Mouse (Mus musculus): ENCODE results near the gene Dnase2b. TPM values are rescaled to one million over a fixed set of nuclear protein-coding genes. Genes with fewer than 3 reads are reported as not detected.

Gene Dnase2b
- polyA plus RNA-seq (2014; fragmentation: Nextera tagmentation; extraction: Ambion mirVana): not detected in 2 replicates

- Histone ChIP-seq H3K36me3 (ENCODE audit: control insufficient read depth, insufficient read depth, low read length) (no peaks in the 10 kb centered on the region), H3K4me3 (ENCODE audit: low read depth, low read length) (no peak within 1 kb of the TSS), H3K9ac (replicated peaks; ENCODE audit: low read depth, low read length) (no peak within 1 kb of the TSS), H3K4me1 (ENCODE audit: control insufficient read depth, insufficient read depth, low read length) (no peaks in the 10 kb centered on the region), H3K9me3 (ENCODE audit: control insufficient read depth, low read length) (no peaks in the 10 kb centered on the region), H3K27me3 (ENCODE audit: control insufficient read depth, insufficient read depth, low read length) (no peaks in the 10 kb centered on the region), H3K27ac (ENCODE audit: low read depth, low read length) (no peak within 1 kb of the TSS), H3K4me2 (ENCODE audit: low read depth, low read length) (no peak within 1 kb of the TSS)
- no peak for ATAC-seq (ENCODE audit: low read depth)
- 95% methylated on average over 4 of the region's 4 CpGs for WGBS
Measured at GRCm38 (mm10) chr3:146615496-146615895, at the start of gene Dnase2b. Gene Dnase2b, minus strand, starts transcription at chr3:146615596.

DNA sequence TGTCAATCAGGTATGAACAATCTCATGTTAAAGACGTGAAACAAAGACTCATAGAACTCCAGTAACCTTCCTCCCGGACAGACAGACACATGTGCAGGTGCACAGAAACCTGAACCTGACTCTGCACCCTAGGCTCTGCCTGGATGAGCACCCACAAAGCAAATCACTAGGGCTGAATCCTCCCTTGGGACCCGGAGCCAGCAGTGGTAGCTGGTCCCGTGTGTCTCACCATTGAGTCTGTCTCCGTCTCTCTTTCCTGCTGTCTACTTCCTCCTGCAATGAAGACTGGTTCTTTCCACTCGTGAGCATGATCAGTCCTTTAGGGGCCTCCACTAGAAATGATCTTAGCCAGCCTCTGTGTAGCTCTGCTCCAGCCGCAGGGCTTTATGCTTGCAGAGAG lies 46.5 kb upstream of the Dnase2b start:
- no peak overlapping the region for H3K27ac ChIP-seq (ENCODE audit: low read depth, low read length)
- H3K9me3 ChIP-seq (ENCODE audit: control insufficient read depth, low read length): no peaks in the 10 kb centered on the region
- no peak overlapping the region for H3K4me3 ChIP-seq (ENCODE audit: low read depth, low read length)
- no peaks in the 10 kb centered on the region for H3K4me1 ChIP-seq (ENCODE audit: control insufficient read depth, insufficient read depth, low read length)
- no peak overlapping the region for H3K4me2 ChIP-seq (ENCODE audit: low read depth, low read length)
- H3K9ac ChIP-seq (replicated peaks; ENCODE audit: low read depth, low read length): no peak overlapping the region
- 83% methylated on average over 7 of the region's 7 CpGs for WGBS
- ATAC-seq (ENCODE audit: low read depth): no peak
- H3K36me3 ChIP-seq (ENCODE audit: control insufficient read depth, insufficient read depth, low read length): no peaks in the 10 kb centered on the region
- no peaks in the 10 kb centered on the region for H3K27me3 ChIP-seq (ENCODE audit: control insufficient read depth, insufficient read depth, low read length)

GRCm38 (mm10) chr3:146661001-146661400 lies 45.6 kb upstream of the Dnase2b start:
- no peaks in the 10 kb centered on the region for H3K36me3 ChIP-seq (ENCODE audit: control insufficient read depth, insufficient read depth, low read length)
- H3K4me1 ChIP-seq (ENCODE audit: control insufficient read depth, insufficient read depth, low read length): no peaks in the 10 kb centered on the region
- H3K4me2 ChIP-seq (ENCODE audit: low read depth, low read length): no peak overlapping the region
- H3K27ac ChIP-seq (ENCODE audit: low read depth, low read length): no peak overlapping the region
- ATAC-seq (ENCODE audit: low read depth): no peak
- H3K4me3 ChIP-seq (ENCODE audit: low read depth, low read length): no peak overlapping the region
- no peaks in the 10 kb centered on the region for H3K27me3 ChIP-seq (ENCODE audit: control insufficient read depth, insufficient read depth, low read length)
- WGBS: 76% methylated on average over 6 of the region's 6 CpGs
- H3K9me3 ChIP-seq (ENCODE audit: control insufficient read depth, low read length): no peaks in the 10 kb centered on the region
- no peak overlapping the region for H3K9ac ChIP-seq (replicated peaks; ENCODE audit: low read depth, low read length)

DNA sequence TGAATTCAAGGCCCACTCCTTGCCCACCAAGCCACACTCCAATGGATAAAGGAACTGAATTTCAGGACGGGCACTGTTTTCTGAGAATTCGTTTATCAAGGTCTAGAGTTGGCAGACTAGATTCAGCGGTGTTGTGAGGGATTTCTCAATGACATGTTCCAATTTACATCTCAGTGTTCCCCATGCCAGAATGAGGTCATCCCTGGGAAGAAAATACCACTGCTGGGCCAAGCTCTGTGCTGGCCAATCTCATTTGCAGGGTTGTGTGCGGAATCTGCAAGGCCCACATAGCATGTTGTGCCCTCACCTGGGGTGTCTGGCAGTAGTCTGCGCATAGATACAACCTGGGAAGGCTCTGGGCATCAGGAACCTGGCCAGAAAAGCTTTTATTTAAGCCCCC lies 43.9 kb upstream of the Dnase2b start:
- ATAC-seq (ENCODE audit: low read depth): no peak
- Histone ChIP-seq H3K27ac (ENCODE audit: low read depth, low read length) (no peak overlapping the region), H3K27me3 (ENCODE audit: control insufficient read depth, insufficient read depth, low read length) (no peaks in the 10 kb centered on the region), H3K9me3 (ENCODE audit: control insufficient read depth, low read length) (no peaks in the 10 kb centered on the region), H3K4me1 (ENCODE audit: control insufficient read depth, insufficient read depth, low read length) (no peaks in the 10 kb centered on the region), H3K9ac (replicated peaks; ENCODE audit: low read depth, low read length) (no peak overlapping the region), H3K36me3 (ENCODE audit: control insufficient read depth, insufficient read depth, low read length) (no peaks in the 10 kb centered on the region), H3K4me2 (ENCODE audit: low read depth, low read length) (no peak overlapping the region), H3K4me3 (ENCODE audit: low read depth, low read length) (no peak overlapping the region)
- 91% methylated on average over 5 of the region's 5 CpGs for WGBS

DNA sequence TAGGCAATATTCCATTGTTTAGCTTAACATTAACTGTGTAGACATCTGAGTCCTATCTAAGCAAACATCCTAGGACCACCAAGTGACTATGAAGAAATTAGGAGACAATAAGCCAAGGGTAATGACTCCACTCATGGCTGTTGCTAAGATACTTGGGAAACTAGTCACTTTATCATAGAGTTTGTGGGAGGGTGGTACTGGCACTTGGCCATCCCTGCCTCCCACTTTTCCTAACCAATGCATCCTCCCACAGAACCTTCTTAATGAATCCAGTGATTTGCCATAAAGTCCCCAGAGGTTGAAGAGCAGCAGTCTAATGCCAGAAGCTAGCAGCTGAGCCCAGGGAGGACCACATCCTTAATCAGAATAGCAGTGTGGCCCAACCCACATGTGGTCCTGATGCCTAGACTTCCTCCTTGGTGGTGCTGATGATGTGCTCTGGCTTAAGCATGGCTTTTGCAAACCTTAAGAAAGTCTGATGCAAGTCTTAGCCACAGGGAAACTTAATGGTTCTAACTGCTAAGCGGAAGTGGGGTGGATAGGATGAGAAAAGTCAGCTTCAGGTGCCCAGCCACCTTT lies 42.8 kb upstream of the Dnase2b start:
- ATAC-seq (ENCODE audit: low read depth): no peak
- H3K36me3 ChIP-seq (ENCODE audit: control insufficient read depth, insufficient read depth, low read length): no peaks in the 10 kb centered on the region
- H3K9ac ChIP-seq (replicated peaks; ENCODE audit: low read depth, low read length): no peak overlapping the region
- H3K4me2 ChIP-seq (ENCODE audit: low read depth, low read length): no peak overlapping the region
- H3K4me3 ChIP-seq (ENCODE audit: low read depth, low read length): no peak overlapping the region
- no peaks in the 10 kb centered on the region for H3K4me1 ChIP-seq (ENCODE audit: control insufficient read depth, insufficient read depth, low read length)
- H3K27ac ChIP-seq (ENCODE audit: low read depth, low read length): no peak overlapping the region
- 96% methylated on average over 1 of the region's 1 CpGs for WGBS
- no peaks in the 10 kb centered on the region for H3K9me3 ChIP-seq (ENCODE audit: control insufficient read depth, low read length)
- no peaks in the 10 kb centered on the region for H3K27me3 ChIP-seq (ENCODE audit: control insufficient read depth, insufficient read depth, low read length)

GRCm38 (mm10) chr3:146657433-146657832 lies 42.0 kb upstream of the Dnase2b start:
- H3K9ac ChIP-seq (replicated peaks; ENCODE audit: low read depth, low read length): no peak overlapping the region
- no peaks in the 10 kb centered on the region for H3K4me1 ChIP-seq (ENCODE audit: control insufficient read depth, insufficient read depth, low read length)
- H3K4me3 ChIP-seq (ENCODE audit: low read depth, low read length): no peak overlapping the region
- WGBS: 92% methylated on average over 5 of the region's 5 CpGs
- no peaks in the 10 kb centered on the region for H3K36me3 ChIP-seq (ENCODE audit: control insufficient read depth, insufficient read depth, low read length)
- H3K9me3 ChIP-seq (ENCODE audit: control insufficient read depth, low read length): no peaks in the 10 kb centered on the region
- ATAC-seq (ENCODE audit: low read depth): no peak
- H3K4me2 ChIP-seq (ENCODE audit: low read depth, low read length): no peak overlapping the region
- H3K27ac ChIP-seq (ENCODE audit: low read depth, low read length): no peak overlapping the region
- H3K27me3 ChIP-seq (ENCODE audit: control insufficient read depth, insufficient read depth, low read length): no peaks in the 10 kb centered on the region

GRCm38 (mm10) chr3:146655111-146655577 lies 39.7 kb upstream of the Dnase2b start:
- H3K4me1 ChIP-seq (ENCODE audit: control insufficient read depth, insufficient read depth, low read length): no peaks in the 10 kb centered on the region
- no peak for ATAC-seq (ENCODE audit: low read depth)
- WGBS: 70% methylated on average over 2 of the region's 2 CpGs

GRCm38 (mm10) chr3:146653692-146654091 lies 38.3 kb upstream of the Dnase2b start:
- Histone ChIP-seq H3K27ac (ENCODE audit: low read depth, low read length) (no peak overlapping the region), H3K36me3 (ENCODE audit: control insufficient read depth, insufficient read depth, low read length) (no peaks in the 10 kb centered on the region), H3K4me1 (ENCODE audit: control insufficient read depth, insufficient read depth, low read length) (no peaks in the 10 kb centered on the region), H3K9ac (replicated peaks; ENCODE audit: low read depth, low read length) (no peak overlapping the region), H3K4me2 (ENCODE audit: low read depth, low read length) (no peak overlapping the region), H3K9me3 (ENCODE audit: control insufficient read depth, low read length) (no peaks in the 10 kb centered on the region), H3K4me3 (ENCODE audit: low read depth, low read length) (no peak overlapping the region), H3K27me3 (ENCODE audit: control insufficient read depth, insufficient read depth, low read length) (no peaks in the 10 kb centered on the region)
- ATAC-seq (ENCODE audit: low read depth): no peak
- WGBS: 79% methylated on average over 6 of the region's 6 CpGs

More at GRCm38 (mm10) chr3:146655111-146655577, 39.7 kb upstream of the Dnase2b start:
- H3K27ac ChIP-seq (ENCODE audit: low read depth, low read length): no peak overlapping the region
- H3K27me3 ChIP-seq (ENCODE audit: control insufficient read depth, insufficient read depth, low read length): no peaks in the 10 kb centered on the region
- H3K9ac ChIP-seq (replicated peaks; ENCODE audit: low read depth, low read length): no peak overlapping the region
- H3K9me3 ChIP-seq (ENCODE audit: control insufficient read depth, low read length): no peaks in the 10 kb centered on the region
- H3K4me3 ChIP-seq (ENCODE audit: low read depth, low read length): no peak overlapping the region
- H3K4me2 ChIP-seq (ENCODE audit: low read depth, low read length): no peak overlapping the region
- H3K36me3 ChIP-seq (ENCODE audit: control insufficient read depth, insufficient read depth, low read length): no peaks in the 10 kb centered on the region

GRCm38 (mm10) chr3:146652431-146652830 lies 37.0 kb upstream of the Dnase2b start:
- Histone ChIP-seq H3K4me3 (ENCODE audit: low read depth, low read length) (no peak overlapping the region), H3K9me3 (ENCODE audit: control insufficient read depth, low read length) (no peaks in the 10 kb centered on the region), H3K27ac (ENCODE audit: low read depth, low read length) (no peak overlapping the region), H3K4me2 (ENCODE audit: low read depth, low read length) (no peak overlapping the region), H3K36me3 (ENCODE audit: control insufficient read depth, insufficient read depth, low read length) (no peaks in the 10 kb centered on the region), H3K4me1 (ENCODE audit: control insufficient read depth, insufficient read depth, low read length) (no peaks in the 10 kb centered on the region), H3K27me3 (ENCODE audit: control insufficient read depth, insufficient read depth, low read length) (no peaks in the 10 kb centered on the region), H3K9ac (replicated peaks; ENCODE audit: low read depth, low read length) (no peak overlapping the region)
- WGBS: 90% methylated on average over 5 of the region's 5 CpGs
- no peak for ATAC-seq (ENCODE audit: low read depth)
